Mouse (Mus musculus): Measurements from ENCODE around the gene Gm21650.
"Not testable (repeated sequence)": the region's sequence is repeated elsewhere in the genome, so short reads cannot be mapped to it uniquely, and the experiment has no call there.

Gm21650 gene

GRCm38 (mm10) chrY:77692508-77692907 lies at the start of gene Gm21650:
TSS of gene Gm21650 (plus strand) at chrY:77692808.
- DNase-seq, result not testable (repeated sequence)
